ENCODE assay signal across 20 mouse cellular contexts in genomic region chr5:21136575-21136974, GRCm38 (mm10). TPM values are rescaled to one million over a fixed set of nuclear protein-coding genes. Genes with fewer than 3 reads are reported as not detected.
DNase-seq lines count a peak whose midpoint lies in the region; ATAC-seq and TF ChIP-seq lines count a peak whose summit lies in the region.
"Had no signal": no experiment of that assay in that cellular context is flagged by ENCODE, and none has a peak within 500 bp of the region (broad histone marks: within the 10 kb centered on the region; RNA-seq: fewer than 3 reads in every experiment).

No protein-coding gene starts in this region.

- no peaks in the 10 kb centered on the region for H3K9me3 ChIP-seq in liver, embryonic 11.5 days (ENCODE audit: control insufficient read depth, low read length)
- H3K9me3 ChIP-seq in forebrain, embryonic 16.5 days (ENCODE audit: control insufficient read depth, low read length): no peaks in the 10 kb centered on the region
- H3K9me3 ChIP-seq: embryonic facial prominence, embryonic 12.5 days; forebrain, embryonic 15.5 days; limb, embryonic 13.5 days; midbrain, embryonic 15.5 days; neural tube, embryonic 15.5 days had no signal

- H3K9ac ChIP-seq in liver, embryonic 11.5 days (ENCODE audit: low read depth, low read length): no peak overlapping the region
- H3K9ac ChIP-seq in forebrain, embryonic 16.5 days (replicated peaks; ENCODE audit: low read depth, low read length): no peak overlapping the region
- H3K9ac ChIP-seq: embryonic facial prominence, embryonic 12.5 days; forebrain, embryonic 15.5 days; limb, embryonic 13.5 days; midbrain, embryonic 15.5 days; neural tube, embryonic 15.5 days had no signal

- no peak for TF ChIP-seq POLR2A in bone marrow macrophage, adult 2 months (IDR thresholded peaks at IDR 0.05; ENCODE audit: borderline replicate concordance, low read depth, low read length)

- H3K36me3 ChIP-seq in liver, embryonic 11.5 days (ENCODE audit: control insufficient read depth, insufficient read depth, low read length): no peaks in the 10 kb centered on the region
- H3K36me3 ChIP-seq in forebrain, embryonic 16.5 days (ENCODE audit: control insufficient read depth, insufficient read depth): no peaks in the 10 kb centered on the region
- H3K36me3 ChIP-seq: embryonic facial prominence, embryonic 12.5 days; forebrain, embryonic 15.5 days; limb, embryonic 13.5 days; midbrain, embryonic 15.5 days; neural tube, embryonic 15.5 days had no signal

- no peak for ATAC-seq in liver, embryonic 11.5 days (replicated peaks; ENCODE audit: low FRiP score)
- peak; percentile 56 for ATAC-seq in megakaryocyte, adult 5-6 weeks (ENCODE audit: poor library complexity, severe bottlenecking)
- no peak for ATAC-seq in forebrain, embryonic 16.5 days
- ATAC-seq: forebrain, embryonic 15.5 days; hindbrain, embryonic 16.5 days; midbrain, embryonic 15.5 days had no signal

- no peak overlapping the region for H3K27ac ChIP-seq in liver, embryonic 11.5 days (ENCODE audit: low read depth, low read length)
- H3K27ac ChIP-seq in bone marrow macrophage, adult 2 months (ENCODE audit: insufficient read depth, low read depth, low read length): peak overlapping the region; percentile 45
- H3K27ac ChIP-seq in forebrain, embryonic 16.5 days (ENCODE audit: low read length): no peak overlapping the region
- H3K27ac ChIP-seq: embryonic facial prominence, embryonic 12.5 days; forebrain, embryonic 15.5 days; midbrain, embryonic 15.5 days; neural tube, embryonic 15.5 days had no signal

- WGBS in liver, embryonic 11.5 days: 63% methylated on average over 5 of the region's 5 CpGs
- WGBS in forebrain, embryonic 16.5 days: 69% methylated on average over 5 of the region's 5 CpGs

- H3K4me1 ChIP-seq in liver, embryonic 11.5 days (replicated peaks; ENCODE audit: control insufficient read depth, insufficient read depth, low read length): 0 out of 2 replicates have a peak, but pooled peaks cover 4% of the 10 kb centered on the region
- H3K4me1 ChIP-seq in bone marrow macrophage, adult 2 months (ENCODE audit: control insufficient read depth, insufficient read depth, low read length): peaks cover 42% of the 10 kb centered on the region
- H3K4me1 ChIP-seq in forebrain, embryonic 16.5 days (replicated peaks; ENCODE audit: control insufficient read depth, insufficient read depth, low read length): peaks cover 6% of the 10 kb centered on the region; the same call in 1 of the 2 replicates
- H3K4me1 ChIP-seq: midbrain, embryonic 15.5 days; neural tube, embryonic 15.5 days had no signal

- H3K27me3 ChIP-seq in liver, embryonic 11.5 days (replicated peaks; ENCODE audit: control insufficient read depth, insufficient read depth, low read length): no peaks in the 10 kb centered on the region
- no peaks in the 10 kb centered on the region for H3K27me3 ChIP-seq in forebrain, embryonic 16.5 days (replicated peaks; ENCODE audit: control insufficient read depth, insufficient read depth, low read length)
- H3K27me3 ChIP-seq: embryonic facial prominence, embryonic 12.5 days; forebrain, embryonic 15.5 days; limb, embryonic 13.5 days; midbrain, embryonic 15.5 days; neural tube, embryonic 15.5 days had no signal

- DNase-seq in adrenal gland, postnatal 36 days: peak; percentile 25 to 28
- DNase-seq in adrenal gland, postnatal 10 days: no peak
- peak; percentile 9 for DNase-seq in liver
- DNase-seq in liver, embryonic 11.5 days (ENCODE audit: low spot score): no peak
- no peak for DNase-seq in right cerebral cortex, postnatal 10 days (ENCODE audit: low spot score in 2 of 2)
- DNase-seq: cerebellum, adult 8-10 months; gastrocnemius, postnatal 10 days; heart, postnatal 10 days; kidney, adult 9 months; spleen, adult 18-20 months; thymus, postnatal 14 days had no signal

- H3K4me2 ChIP-seq in liver, embryonic 11.5 days: no peak overlapping the region
- H3K4me2 ChIP-seq in forebrain, embryonic 16.5 days (ENCODE audit: low read length): no peak overlapping the region
- H3K4me2 ChIP-seq: embryonic facial prominence, embryonic 12.5 days; forebrain, embryonic 15.5 days; limb, embryonic 13.5 days; midbrain, embryonic 15.5 days; neural tube, embryonic 15.5 days had no signal

- no peak for TF ChIP-seq CTCF in bone marrow macrophage, adult 2 months (IDR thresholded peaks at IDR 0.05; ENCODE audit: low read depth, low read length)

- H3K4me3 ChIP-seq in liver, embryonic 11.5 days (ENCODE audit: low read depth, low read length): no peak overlapping the region
- no peak overlapping the region for H3K4me3 ChIP-seq in bone marrow macrophage, adult 2 months (ENCODE audit: insufficient read depth, low read length)
- H3K4me3 ChIP-seq in forebrain, embryonic 16.5 days (replicated peaks; ENCODE audit: low read length): no peak overlapping the region
- H3K4me3 ChIP-seq: embryonic facial prominence, embryonic 12.5 days; forebrain, embryonic 15.5 days; limb, embryonic 13.5 days; midbrain, embryonic 15.5 days; neural tube, embryonic 15.5 days had no signal

RNA-seq across cellular contexts. Expression of gene Gsap, which starts 49.5 kb away (rescaled TPM):
- total RNA-seq in adrenal gland, postnatal 36 days (2021): 1 to 10 TPM; 4.4 TPM
- 1 to 10 TPM; 4.9 to 6.7 TPM for total RNA-seq in adrenal gland, postnatal 10 days (2021)
- 3.9 and 4.1 TPM in 2 replicates for polyA plus RNA-seq in liver, embryonic 11.5 days (2014; fragmentation: Nextera tagmentation; extraction: Ambion mirVana)
- polyA plus RNA-seq in bone marrow macrophage, adult 2 months (2012; ENCODE audit: insufficient read depth, insufficient read length, missing spikeins): 34.2 and 35.0 TPM in 2 replicates
- total RNA-seq in megakaryocyte, adult 5-6 weeks (2015): 38.0 and 40.0 TPM in 2 replicates
- total RNA-seq in megakaryocyte, adult 5-6 weeks (2017): 41.5 and 45.3 TPM in 2 replicates
- polyA plus RNA-seq in forebrain, embryonic 16.5 days (2015; fragmentation: Nextera tagmentation; extraction: Ambion mirVana): 11.2 and 11.9 TPM in 2 replicates

Comparison
In these comparisons a context has a peak if more than half of its experiments do, and no peak if none do; other contexts are left out.
1. DNase-seq: peak in adrenal gland, postnatal 36 days (2 of 2) and liver (single experiment); none in adrenal gland, postnatal 10 days (single experiment), liver, embryonic 11.5 days (single experiment) and right cerebral cortex, postnatal 10 days (0 of 2).
2. RNA of gene Gsap, which starts 49.5 kb away (total RNA-seq): 38.0 to 45.3 TPM in megakaryocyte, adult 5-6 weeks; 4.9 to 6.7 TPM in adrenal gland, postnatal 10 days and 4.4 TPM in adrenal gland, postnatal 36 days; every median in the first group is over 4 times any median in the second.